Mouse (Mus musculus) gastrocnemius, postnatal 4 days (tissue): ENCODE data around the gene Dock4. TPM values are rescaled to one million over a fixed set of nuclear protein-coding genes. Genes with fewer than 3 reads are reported as not detected.

ENCODE experiments used
- DNase-seq, 2 experiments: peaks; one replicate each; pipeline ENCODE4 v3.0.0; 2021 to 2022; ENCODE audit warnings: low spot score in 2 of 2, mixed read lengths in 2 of 2
- total RNA-seq, 2 experiments: library from RNA; stranded (reverse); gene quantifications; 2 replicates each; pipeline ENCODE4 v1.2.3; 2021

The Dock4 gene
- total RNA-seq, 2 experiments from 2014 or later: 20.7 to 23.4 TPM

DNA sequence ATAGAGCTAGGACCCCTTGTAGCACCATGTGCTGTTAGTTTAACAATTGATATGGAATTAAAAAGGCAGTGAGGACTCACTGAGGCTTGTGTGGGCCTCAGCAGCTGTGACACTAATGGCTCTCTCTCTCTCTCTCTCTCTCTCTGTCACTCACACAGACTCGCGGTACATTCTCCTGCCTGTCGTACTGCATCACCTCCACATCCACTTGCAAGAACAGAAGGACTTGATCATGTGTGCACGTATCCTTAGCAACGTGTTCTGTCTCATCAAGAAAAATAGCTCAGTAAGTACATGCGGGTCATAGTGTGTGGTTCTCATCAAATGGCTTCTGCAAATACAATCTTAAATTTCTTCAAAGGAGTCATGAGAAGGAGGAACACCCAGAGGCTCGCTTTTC, 299.7 kb downstream of the Dock4 start:
- no peak for DNase-seq

DNA sequence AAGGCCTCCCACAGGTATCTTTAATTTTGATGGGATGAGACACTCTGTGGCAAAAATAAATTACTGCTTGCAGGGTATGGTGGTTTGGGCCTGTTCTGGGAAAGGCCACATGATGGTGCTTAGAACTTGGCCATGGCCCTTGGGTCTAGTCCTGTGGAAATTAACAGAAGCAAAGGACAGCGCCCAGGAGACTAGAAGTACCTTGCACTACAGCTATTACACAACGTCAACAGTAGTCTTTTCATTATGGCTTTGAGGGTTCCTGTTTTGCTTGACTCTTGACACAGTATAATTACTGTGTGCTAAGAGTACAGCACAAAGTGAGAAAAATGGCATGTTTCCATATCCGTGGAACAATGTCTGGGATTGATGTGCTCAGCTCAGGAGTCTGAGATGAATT, 300.3 kb downstream of the Dock4 start:
- no peak for DNase-seq

DNA sequence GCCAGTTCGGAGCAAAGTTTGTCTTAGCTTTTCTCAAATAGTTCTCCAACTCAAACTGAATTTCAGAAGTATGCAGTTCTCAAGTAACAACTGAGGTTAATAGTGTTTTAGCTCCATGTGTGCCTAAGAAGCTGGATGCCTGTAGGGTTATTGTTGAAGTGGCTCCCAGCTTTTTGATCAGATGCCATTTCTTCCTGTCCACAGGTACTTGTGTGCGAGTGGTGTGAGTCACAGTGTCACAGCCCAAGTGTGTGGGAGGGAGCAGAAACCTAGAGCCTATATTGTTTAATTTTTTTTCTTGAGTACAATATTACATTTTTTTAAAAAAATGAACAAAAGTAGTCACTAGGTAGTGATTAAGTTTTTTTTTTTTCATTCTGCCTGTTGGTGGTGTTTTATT, 313.5 kb downstream of the Dock4 start:
- no peak for DNase-seq

DNA sequence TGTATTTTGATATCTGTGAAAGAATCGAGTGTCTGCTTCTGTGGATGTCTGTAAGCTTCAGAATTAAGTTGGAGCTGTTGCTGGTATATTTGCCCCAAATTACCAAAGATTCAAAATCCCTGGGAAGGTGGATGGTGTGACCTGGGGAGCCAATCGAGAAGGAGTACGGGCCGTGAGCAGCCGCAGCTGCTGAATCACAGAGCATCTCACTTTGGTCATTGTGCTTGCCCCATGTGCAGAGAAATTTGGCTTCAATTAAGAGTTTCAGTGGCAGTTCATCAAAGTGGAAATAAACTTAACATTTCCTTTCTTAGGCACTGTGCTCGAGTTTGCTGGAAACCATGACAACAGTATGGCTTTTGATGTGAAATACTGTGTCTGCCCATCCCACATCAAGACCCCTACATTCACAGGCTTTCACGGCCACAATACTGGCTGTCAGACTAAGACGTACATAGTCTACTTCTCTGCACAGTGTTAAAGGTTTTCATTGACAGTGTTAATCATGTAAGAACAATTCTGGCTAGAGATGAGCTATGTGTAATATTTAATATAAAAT, 321.6 kb downstream of the Dock4 start:
- DNase-seq: no peak

DNA sequence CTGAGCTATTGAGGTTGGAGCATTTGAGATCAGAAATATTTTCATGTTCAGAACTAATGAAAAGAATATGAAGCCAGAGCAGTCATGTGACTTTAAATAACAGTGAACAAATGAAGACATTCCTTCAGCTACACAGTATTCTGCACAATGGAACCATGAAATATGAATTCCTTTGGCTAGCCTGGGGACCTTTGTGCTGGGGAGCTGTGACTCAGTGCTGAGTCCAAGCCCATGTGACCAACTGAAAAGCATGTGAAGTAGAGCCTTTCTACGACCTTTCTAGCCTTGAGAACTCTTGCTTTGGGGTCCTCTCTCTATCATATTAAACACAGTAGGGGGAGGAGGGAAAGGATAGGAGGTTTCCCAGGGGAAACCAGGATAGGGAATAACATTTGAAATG, 327.3 kb downstream of the Dock4 start:
- no peak for DNase-seq

DNA sequence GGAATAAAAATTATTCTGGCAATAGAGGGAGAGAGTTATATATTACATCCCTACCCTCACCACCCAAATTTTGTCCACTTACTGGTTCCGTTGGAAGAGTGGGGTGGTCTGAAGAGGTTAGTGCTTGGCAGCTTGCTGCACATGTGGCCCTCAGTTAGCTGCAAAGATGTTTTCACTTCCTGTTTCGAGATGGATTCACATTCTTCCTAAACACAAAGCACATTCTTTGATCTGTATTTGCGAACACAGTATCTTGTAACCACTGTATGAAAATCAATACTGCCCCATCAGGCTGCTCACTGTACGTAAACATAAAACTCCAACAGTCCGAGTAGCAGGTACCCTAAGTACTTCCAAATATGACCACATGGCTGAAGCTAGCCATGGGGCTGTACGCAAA, 335.8 kb downstream of the Dock4 start:
- no peak for DNase-seq

DNA sequence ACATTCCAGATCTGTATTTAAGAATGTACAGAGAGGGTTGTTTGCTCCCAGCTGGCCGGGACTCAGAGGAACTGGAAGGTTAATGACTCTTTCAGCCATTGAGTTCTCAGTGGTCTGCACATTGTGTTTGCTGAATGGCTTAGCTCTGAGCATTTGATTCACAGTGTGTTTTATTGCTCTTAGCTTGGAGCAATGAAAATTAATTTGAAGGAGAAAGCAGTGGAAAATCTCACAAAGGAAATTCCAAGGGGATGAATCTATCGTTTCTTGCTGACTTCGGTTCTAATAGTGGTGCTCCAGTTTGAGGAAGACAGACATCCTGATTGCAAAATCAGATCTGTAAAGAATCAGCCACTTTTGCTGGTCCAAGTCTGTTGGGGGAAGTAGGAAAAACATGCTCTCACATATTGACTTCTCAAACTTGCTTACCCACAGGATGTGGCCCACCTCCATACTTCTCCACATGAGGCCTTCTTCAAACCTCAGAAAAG, 342.9 kb downstream of the Dock4 start:
- peak in 1 of 2 experiments; percentile 37 for DNase-seq

DNA sequence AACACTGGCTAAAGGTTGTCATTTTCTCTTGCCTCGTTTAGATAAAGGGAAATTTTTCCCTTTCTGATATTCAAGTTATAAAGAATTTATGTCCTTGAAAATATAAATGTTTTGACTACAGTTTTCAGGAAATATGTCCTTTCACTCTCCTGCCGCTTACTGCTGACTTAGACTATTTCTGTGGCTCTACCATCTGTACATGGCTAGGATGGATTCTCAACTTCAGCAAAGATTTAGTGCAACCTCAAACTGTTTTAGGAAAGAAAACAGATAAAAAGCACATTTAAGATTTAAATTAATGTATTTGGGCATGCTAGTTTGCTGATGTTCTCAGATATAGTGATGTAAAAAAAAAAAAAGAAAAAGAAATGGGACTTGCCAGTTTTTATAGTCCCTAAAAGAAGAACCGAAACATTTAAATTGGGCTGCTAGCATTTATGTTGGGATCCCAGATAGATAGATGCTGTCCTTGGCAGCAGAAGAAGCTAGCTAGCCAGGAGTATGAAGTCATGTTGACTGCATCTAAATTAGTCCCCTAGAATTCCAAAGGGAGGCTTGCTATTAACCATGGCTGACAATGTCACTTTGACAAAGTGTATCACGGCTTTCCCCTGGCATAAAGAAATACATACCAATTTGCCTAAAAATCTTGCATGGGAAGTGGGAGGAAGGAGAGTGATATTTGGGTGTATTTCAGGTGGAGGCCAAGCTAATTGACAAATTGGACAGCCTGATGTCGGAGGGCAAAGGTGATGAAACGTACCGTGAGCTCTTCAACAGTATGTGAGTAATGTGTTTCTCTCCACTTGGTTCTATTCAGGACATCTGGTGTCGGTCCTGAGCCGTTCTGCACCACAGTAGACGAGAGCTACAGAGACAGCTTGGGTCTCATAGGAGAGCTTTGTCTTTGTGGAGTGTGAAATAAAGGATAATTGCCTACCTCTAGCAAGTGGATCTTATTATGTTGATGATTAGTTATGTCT, 343.9 kb downstream of the Dock4 start:
- DNase-seq: no peak

DNA sequence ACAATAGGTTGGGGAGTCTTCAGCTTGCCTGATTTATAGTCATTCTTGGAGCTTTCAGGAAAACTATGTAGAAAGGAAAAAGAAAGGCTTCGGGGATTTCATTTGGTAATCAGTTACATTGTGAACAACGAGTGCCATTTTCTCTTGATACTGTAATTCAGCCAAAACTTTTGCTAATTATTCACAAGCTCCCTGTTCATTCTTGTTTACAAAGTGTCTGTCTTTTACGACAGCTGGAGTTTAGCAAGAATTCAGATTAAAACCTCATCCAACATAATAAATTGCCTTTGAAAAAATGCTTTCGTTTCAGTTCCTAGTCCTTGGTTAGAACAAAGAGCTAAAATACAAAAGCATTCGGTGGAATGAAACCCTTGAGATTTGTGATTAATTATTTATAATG, 345.5 kb downstream of the Dock4 start:
- no peak for DNase-seq

DNA sequence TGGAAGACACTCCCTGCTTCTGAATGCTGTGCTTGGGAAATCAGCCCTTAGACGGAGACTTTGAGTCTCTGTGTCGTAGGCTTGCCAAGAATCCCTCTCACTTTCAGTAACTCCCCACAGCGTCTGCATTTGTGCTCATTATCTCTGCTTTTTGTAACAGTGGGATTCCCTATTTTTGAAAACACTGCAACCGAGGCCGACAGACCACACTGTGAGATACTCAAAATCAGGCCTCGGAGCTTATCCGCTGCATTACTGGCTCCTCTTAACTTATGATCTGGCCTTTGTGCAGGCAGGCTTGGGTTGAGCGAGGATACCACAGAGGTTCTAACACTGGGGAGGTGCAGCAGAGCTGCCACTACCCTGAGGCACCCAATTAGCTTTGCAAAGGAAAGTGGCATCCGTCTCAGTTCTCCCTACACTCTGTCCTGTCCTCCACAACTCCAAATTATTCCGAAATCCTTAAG, 346.5 kb downstream of the Dock4 start:
- DNase-seq: no peak

DNA sequence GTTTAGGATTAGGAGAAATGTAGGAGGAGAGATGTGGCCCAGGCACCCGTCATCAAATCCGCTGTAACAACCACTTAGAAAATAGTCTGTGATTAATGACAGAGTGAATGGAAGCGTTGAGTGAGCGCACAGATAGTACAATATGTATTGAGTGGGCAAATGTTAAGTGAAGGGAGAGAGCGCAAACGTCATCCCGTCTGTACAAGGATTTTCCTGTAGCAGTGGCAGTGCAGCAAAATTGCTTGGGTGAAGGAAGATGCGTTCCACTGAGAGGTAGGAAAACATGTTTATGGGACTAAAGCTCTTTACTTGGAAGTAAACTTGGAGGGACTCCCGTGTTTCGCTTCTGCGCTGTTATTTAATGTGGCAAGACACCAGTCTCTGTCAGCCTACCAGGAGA, 348.3 kb downstream of the Dock4 start:
- no peak for DNase-seq

DNA sequence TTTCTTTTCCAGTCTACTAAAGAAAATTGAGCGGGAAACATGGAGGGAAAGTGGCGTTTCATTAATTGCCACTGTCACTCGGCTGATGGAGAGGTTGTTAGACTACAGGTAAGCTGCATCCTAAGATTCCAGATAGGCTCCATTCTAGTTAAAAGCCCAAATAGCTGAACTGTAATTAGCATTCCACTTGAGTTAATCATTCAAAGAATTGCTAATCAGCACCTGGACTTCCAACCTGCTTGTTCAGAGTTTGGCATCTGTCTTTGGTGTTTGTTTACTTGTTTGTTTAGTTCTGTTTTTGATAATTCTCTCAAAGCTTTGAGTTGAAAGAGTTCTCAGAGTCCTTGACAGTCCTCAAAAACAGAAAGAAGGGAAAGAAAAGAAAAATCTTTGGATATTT, 349.0 kb downstream of the Dock4 start:
- DNase-seq: no peak

DNA sequence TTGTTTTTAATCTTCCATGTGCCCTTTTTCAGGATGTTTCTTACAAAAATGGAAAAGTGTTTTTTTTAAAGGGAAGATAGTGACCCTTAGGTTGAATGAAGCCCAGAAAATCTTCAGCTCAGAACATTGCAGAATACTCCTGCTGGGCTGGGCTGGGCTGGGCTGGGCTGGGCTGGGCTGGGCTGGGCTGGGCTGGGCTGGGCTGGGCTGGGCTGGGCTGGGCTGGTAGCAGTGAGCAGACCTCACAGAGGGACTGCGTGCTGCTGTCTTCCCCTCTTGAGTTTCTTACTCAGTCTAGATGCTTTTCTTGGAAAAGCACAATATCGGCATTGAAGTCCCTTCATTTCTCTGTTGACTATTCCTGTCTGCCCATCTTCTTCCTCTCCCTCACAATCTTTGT, 350.0 kb downstream of the Dock4 start:
- no peak for DNase-seq

DNA sequence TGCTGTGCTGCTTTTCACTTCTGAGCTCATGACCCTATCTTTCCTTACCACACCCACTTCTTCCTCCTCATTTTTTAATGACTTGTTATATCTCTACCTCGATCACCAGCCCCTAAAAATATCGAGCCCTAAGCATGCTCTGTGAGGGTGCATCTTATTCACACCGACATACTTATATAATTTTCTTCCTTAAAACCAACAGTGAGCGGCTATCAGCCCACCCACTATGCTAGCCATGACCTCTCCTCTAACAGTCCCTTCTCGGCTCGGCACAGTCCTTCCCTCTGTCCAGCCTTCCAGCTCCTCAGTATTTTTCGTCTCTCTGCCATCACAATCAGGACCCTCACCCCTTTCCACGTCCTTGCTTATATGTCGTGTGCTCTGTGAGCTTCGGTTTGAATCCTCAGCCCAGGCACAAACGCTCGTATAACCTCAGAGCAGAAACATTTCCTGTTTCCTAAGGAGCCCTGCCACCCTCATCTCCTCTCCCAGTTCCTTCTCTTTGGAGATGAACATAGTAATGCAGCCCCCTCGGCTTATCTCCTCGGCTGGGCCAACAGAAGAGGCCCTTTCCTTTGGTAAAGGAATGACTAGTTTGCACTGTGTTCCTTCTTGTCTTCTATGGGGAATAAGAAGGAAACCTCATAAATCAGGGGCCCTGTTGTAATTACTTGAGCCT, 351.2 kb downstream of the Dock4 start:
- DNase-seq: no peak

DNA sequence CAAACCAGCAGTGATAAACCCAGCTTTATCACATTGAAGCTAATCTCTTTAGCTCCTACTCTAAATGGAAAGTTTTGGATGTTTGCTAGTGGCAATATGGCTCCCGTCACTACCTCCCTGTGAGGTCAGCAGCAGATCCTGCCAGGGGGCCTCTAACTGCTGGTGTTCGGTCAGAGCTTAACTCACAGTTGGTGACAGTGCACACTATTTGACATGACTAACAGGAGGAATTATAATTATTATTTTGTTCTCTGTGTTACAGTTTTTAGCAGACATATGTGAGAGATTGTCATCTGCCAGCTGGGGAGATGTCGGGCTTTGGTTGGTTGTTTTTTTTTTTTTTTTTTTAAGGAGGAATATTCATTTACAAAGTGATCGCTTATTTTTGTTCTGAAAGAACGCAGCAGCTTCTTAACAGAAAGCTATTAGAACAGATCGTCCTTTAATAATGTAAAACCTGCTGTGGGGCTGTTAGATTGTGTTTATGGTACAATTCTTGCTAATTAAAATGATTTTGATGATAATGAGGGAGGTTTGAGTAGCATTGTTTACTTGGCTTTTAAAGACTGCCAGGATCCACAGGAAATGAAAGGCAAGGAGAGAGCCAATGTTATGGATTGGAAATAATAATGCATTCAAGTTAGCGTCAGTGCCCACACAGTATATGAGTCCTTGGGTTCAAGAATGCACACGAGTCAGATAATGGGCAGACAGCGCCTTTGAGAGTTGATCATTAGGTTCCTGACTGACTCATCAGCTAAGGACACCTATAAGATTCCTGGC, 352.0 kb downstream of the Dock4 start:
- no peak for DNase-seq

DNA sequence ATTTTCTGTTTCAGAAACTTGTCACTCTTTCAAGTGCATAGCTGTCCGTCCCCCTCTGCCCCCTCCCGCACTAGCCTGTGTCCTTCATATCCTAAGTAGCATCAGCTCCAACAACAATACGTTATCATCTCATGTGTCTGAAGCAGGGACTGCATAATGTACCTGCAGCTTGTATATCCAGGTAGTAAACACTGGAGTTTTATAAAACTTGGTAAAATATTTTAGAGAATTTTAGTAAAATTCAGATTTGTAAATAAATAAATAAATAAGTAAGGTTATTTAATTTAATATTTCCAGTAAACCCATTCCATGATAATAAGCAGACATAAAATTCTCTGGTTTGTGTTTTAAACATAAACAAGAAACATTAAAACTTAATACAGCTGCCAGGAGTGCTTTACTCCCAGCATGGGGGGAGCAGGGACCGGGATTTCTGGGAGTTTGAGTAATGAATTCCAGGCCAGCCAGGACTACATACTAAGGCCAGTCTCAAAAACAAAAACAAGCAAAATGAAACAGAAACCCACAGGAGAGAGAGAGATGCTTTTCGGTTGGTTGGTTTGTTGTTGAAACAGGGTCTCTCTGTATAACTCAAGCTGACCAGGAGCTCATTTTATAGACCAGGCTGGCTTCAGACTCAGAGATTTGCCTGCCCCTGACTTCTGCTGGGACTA, 352.7 kb downstream of the Dock4 start:
- DNase-seq: no peak

DNA sequence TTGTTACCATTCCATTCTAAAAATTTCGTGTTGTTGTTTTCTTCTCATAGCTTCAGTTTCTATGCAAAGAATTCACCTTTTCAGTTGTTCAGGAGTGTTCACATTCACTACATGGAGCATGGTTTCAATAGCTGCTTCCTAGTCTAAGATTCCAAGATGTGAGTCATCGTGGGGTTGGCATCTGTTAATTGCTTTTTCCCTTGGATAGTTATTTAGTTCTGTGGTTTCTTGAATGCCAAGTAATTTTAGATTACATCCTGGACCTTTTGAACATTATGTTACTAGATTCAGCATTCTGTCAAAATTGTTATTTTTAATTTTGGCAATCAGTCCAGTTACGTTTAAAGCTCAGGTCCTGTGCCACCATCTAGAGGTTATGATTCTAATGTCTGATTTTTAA, 355.7 kb downstream of the Dock4 start:
- DNase-seq: no peak

DNA sequence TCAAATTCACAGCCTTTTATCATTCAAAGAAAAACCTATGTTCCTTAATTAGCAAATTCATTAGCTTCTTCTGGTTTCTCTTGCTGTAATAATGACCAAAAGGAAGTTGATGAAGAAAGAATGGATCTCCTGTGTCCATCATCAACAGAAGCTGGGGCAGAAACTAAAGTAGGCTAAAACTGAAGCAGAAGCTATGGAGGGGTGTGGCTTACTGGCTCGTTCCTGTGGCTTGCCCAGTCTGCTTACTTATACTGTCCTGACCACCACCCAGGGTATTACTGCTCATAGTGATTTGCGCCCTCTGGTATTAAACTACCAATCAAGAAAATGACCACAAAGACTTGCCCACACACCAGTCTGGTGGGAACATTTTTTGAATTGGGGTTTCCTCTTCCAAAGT, 359.5 kb downstream of the Dock4 start:
- no peak for DNase-seq

DNA sequence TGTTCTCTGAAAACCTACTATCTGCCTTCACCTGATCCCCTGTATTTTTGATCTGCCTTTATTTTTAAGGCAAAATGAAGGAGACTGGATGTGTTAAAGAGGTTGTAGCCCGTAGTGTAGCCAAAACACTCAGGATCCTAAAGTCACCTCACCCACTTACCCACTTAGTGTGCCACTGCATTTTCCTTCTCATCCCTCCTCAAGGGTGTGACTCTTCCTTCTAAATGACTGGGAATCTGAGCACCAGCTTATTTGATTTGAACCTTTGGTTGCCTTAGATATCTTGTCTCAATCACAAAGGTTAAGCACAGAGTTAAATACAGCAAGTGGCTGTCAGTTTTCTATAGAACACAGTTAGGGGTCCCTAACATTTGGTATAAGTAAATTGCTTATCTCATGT, 362.2 kb downstream of the Dock4 start:
- no peak for DNase-seq

DNA sequence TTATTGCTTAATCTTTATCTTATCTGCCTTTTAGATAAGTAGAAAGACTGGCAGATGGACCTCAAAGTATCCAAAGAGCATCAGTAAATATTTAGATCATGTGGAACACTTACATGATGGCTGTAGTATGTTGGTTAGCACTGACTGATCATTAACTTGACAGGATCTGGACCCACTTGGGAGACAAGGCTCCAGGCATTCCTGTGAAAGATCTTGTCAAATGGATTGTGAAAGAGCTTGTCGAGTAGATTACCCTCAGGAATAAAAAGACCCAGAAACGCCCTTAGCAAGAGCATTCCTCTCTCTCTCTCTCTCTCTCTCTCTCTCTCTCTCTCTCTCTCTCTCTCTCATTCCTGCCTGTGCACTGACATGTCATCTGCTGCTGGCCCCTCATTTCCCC, 367.7 kb downstream of the Dock4 start:
- no peak for DNase-seq
